Mouse (Mus musculus): Measurements from ENCODE around the gene Pdhx.

DNA sequence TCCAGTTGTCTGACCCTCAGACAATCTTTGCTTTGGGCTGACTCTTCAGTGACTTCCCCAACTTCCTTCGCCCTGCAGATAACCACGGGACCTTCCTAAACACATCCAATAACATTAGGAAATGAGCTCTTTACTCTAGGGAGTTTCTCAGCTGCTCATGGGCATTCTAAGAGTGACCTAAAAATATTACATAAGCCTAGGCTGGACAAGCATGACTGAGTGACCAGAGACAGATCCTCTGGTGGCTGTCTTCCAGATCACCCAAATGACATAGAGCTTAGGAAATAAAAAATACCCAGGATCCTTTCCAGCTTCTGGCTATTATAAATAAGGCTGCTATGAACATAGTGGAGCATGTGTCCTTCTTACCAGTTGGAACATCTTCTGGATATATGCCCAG, 90.5 kb downstream of the Pdhx start:
- TF ChIP-seq POLR2A (IDR thresholded peaks at IDR 0.05; ENCODE audit: insufficient read depth, low read depth, low read length) = no peak
- no peak for TF ChIP-seq CTCF (IDR thresholded peaks at IDR 0.05; ENCODE audit: insufficient read depth, low read depth, low read length)
